Mouse (Mus musculus) heart, postnatal 25 days (tissue): ENCODE results near the gene Tcp11. TPM values are rescaled to one million over a fixed set of nuclear protein-coding genes. Genes with fewer than 3 reads are reported as not detected.

Experiments used
- DNase-seq: peaks from one replicate; pipeline ENCODE4 v3.0.0; 2022; ENCODE audit warnings: low spot score
- intact Hi-C: fragments of 180-260 bp; cut with DNase I; formaldehyde crosslinking; loops from one replicate; pipeline ENCODE4 v1.15.1; 2025
- total RNA-seq, 2 experiments: library from RNA; stranded (reverse); gene quantifications; 2 replicates each; pipeline ENCODE4 v1.2.3; 2021

Tcp11 gene
- total RNA-seq, 2 experiments from 2014 or later = not detected

DNA sequence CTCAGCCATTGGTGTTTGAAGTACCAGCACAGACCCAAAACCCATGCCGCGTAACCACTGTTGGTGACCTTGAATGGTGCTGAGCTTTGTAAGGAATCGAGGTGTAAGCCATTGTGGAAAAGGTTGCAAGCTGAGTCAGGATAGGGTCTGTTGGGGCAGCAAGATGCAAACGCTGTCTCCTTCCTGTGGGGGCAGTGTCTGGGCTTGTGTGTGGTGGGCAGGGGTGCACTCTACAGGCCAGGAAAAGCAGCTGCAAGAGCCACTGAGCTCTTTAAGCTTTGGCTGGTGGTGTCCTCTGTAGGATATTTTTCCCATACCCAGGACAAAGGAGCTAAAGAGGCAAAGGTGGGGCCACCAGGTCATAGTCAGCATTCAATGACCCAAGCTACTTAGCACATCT, 32.0 kb downstream of the Tcp11 start:
- no peak for DNase-seq
- intact Hi-C loops = loop anchor here (5.0 kb wide), 1 partner anchor 56 kb away; no protein-coding TSS in a partner anchor

DNA sequence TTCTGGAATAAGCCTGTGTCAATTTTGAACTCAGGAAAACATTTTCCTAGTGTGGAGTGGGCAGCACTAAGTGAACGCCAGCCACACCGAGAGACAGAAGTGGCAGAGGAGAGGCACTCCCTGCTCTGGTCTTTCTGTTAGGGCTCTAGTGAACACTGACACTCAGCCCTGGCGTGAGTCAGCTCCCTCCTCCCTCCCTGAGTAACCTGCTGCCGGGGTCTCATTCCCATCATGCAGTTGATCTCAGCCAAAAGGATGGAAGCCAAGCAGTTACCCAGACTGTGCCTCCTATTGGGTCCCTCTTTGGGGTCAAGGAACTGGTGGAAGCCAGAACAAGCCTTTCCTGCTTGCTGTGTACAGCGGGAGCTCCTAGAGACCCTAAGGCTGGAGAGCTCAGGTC, 32.9 kb downstream of the Tcp11 start:
- no peak for DNase-seq
- intact Hi-C loops = loop anchor here (5.0 kb wide), 1 partner anchor 55 kb away; no protein-coding TSS in a partner anchor

DNA sequence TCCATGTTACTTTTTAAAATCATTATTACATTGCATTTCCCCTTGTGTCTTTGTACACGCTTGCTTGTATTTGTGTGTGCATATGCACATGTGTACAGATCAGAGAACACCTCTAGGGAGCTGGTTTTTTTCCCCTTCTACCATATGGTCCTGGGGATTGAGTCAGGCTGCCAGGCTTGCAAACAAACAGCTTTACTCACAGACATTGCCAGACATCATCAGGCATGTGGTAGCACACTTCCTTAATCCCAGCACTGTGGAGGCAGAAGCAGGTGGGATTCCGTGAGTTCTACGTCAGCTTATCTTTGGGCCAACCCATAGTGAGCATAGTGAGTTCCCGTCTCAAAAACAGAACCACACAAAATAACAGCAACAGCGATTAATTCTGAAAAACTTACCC, 33.4 kb downstream of the Tcp11 start:
- intact Hi-C loops = loop anchor here (5.0 kb wide), 1 partner anchor 55 kb away; no protein-coding TSS in a partner anchor

DNA sequence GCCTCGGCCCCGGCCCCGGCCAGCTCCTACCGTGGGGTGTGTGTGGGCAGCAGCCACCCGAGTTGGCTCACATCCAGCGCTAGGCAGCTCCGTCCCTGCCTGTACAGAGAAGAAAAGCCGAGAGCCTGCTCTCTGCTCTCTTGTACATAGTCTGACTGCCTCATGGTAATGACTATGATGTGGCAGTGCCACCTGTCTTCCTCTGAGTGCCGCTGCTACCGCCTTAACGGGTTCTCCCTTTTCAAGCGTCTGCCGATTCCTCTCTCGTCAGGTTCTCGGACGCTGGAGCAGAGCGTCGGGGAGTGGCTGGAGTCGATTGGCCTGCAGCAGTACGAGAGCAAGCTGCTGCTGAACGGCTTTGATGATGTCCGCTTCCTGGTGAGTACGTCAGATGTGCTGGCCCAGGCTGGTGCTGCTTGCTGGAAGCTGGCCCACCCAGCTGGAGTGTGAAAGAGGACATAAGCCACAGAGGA, 38.1 kb downstream of the Tcp11 start:
- intact Hi-C loops = loop anchor here (5.0 kb wide), 1 partner anchor 35 kb away; no protein-coding TSS in a partner anchor
- no peak for DNase-seq

More for the DNA sequence above, 33.4 kb downstream of the Tcp11 start:
- no peak for DNase-seq

DNA sequence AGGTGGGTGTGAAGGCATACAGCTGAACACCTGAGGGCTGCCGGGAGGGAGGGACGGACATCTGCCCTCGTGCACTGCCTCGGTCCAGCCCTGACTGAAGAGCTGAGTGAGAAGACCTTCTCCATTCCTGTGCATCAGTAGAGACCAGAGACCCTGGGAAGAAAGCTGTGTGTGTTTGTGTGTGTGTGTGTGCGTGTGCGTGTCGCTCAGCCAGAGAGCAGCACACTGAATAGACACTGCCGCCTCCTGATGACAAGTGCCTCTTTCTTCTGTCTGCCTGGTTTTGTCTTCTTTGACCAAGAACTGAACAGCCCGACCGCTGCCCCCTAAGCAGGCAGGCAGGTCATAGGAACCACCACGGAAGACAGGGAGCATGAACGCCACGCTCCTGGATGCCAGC, 39.1 kb downstream of the Tcp11 start:
- DNase-seq = no peak
- intact Hi-C loops = loop anchor here (5.0 kb wide), 1 partner anchor 34 kb away; no protein-coding TSS in a partner anchor

DNA sequence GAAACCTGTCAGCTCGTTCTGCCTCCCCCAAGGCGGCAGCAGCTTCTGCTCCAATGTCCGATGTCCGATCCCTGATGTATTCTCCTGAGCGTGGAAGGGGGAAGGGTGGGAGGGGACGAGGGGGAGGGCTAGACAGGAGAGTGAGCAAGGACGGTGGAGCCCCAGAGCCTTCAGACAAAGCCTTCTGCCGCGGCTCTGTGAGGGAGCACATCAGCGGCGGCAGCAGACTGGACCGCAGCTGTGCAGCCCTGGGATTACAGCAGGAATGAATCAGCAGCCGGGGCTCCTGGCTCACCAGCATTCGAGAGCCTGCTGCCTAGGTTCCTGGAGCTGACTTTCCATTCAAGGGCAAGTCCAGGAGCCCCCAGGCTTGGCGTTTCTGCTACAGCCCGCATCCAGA, 39.8 kb downstream of the Tcp11 start:
- DNase-seq = no peak
- intact Hi-C loops = loop anchor here (5.0 kb wide), 1 partner anchor 33 kb away; no protein-coding TSS in a partner anchor

DNA sequence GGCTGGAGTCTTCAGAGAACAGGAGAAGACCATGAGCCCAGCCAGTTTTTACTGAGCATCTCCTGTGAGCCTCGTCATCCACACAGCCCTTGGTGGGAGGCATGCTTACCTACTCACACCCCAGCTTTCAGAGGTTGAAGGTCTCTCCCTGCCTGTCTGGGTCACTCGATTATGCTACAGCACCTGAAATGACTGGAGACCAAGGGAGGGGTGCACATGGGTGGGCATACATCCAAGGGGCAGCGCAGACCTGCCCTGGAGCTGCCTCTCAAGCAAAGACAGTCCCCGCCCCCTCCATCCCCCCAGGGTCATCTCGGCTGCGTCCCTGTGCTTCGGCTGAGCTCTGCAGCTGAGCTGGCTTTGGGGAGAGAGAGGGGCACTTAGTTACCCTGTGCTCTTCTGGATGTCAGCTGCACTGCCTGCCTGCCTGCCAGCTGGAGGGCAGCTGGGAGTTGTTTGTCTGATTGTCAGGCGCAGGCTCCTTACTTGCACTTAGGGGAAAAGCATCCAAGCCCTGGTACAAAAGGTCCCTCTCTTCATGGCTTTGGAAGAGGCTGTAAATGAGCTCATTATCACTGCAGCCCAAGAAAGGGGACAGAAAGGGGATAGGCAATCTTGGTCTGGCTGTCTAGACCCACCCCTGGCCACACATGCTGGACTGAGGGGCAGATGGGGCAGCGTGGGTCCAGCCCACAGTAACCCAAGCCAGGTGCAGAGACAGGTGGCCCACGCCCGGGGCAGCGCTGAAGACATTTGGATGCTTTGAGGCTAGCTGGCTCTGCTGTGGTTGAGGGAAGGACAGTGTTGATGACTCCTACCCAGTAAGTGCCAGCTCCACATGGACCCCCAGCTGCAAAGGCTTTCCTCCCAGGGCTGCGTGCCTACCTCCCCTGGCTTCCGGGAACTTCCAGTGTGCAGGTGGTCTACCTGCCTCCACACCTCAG, 43.4 kb downstream of the Tcp11 start:
- intact Hi-C loops = no loop called here
- no peak for DNase-seq

DNA sequence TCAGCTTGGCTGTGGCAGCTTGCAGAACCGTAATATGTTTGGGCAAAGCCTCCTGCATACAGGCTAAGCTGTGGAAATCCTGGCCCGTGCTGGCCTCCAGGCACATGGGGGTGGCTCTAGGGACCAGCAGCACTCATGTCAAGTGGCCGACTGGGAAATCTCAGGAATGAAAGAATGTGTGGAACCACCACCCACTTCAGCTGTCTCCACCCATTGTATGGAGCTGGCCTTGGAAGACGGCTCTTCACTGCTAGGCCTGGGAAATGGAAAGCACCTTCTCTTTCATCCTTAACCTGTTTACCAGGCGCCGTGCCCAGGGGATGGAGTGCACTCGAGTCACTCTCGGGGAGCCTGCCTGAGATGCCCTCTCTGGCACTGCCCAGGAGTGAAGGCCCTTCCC, 45.5 kb downstream of the Tcp11 start:
- DNase-seq = no peak
- intact Hi-C loops = no loop called here

DNA sequence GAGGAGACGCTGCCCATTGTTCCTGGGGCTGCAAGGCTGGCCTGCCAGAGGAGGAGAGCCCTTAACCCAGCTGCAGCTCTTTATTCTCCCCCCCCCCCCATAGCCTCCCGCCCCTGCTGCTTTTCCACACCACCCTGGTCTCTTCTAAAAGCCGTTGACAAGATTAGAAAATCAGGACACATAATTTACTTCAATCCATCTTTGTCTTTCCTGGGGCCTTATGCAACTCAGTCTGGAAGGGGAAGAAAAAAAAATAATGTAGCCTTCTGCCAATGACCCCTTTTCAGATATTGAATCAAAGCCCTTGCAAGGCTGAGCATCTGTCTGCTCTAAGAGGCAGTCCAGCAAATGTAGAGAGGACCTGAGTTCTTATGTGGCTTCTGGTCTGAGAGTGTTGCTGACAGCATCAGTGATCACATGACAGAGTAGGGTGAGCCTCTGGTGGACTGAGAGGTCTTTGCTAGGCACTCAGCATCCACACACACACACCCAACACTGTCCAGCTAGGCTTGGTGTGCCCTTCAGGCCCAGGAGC, 47.3 kb downstream of the Tcp11 start:
- intact Hi-C loops = no loop called here

DNA sequence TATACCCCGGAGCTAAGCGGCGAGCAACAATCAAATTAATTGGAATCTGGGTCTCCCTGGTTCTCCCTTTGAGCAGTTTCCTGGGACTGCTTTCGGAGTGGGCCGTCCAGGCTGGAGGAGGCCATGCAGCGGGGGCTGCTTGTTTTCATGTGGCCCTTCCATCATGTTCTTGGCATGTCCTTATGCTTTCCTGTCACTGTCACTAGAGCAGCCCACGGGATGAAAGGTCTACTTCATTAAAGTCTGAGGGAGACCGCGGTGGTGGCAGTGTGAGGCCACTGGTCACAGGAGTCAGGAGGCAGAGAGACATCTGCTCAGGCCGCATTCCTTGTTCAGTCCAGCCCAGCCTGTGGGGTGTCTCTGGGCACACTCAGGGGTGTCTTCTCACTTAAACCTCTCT, 48.2 kb downstream of the Tcp11 start:
- no peak for DNase-seq
- intact Hi-C loops = no loop called here

More for the DNA sequence above, 47.3 kb downstream of the Tcp11 start:
- no peak for DNase-seq

DNA sequence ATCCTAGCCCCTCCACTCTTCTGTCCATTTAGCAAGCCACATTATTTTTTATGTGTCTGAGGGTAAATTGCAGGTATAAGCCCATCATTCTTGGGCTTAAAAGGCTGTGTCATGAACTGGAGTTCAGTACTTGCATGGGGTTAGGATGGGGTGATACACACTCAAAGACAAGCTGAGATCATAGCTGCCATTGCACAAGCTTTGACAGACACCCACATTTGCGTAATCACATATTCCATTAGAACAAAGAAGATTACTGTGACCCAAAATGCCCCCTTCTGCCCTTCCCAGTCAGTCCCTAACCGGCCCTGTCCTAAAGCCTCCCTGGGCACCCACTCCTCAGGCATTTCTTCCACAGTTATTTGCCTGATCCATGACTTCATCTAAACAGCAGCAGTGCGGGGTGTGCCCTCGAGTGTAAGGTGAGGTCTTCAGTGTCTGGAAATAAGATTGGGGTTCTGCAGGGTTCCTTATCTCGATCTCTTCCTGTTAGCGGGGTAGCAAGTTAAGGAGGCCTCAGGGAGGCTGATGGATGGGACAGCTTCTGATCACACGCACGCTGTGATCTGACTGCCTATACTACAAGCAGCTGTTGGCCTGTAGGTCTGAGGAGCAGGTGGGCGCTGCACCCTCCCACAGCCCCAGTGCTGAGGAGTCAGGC, 49.0 kb downstream of the Tcp11 start:
- intact Hi-C loops = no loop called here

DNA sequence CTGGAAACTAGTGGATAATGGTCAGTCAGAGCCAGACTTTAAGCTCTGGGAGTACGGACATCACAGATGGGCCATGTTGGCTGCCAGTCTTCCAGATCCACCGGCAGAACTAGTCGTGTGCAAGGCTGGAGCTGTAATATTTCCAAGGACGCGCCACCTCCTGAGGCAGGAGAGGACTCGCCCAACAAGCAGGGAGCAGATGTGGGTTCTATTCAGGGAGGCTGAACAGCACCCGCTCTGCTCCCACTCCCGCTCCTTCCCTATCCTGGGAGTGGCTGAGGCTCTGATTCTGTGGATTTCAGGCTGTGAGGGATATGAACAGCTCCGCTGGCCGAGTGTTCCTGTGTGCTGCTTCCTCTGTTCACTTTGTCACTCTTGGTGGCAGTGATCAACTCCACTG, 50.0 kb downstream of the Tcp11 start:
- intact Hi-C loops = no loop called here

More for the DNA sequence above, 49.0 kb downstream of the Tcp11 start:
- DNase-seq = no peak

DNA sequence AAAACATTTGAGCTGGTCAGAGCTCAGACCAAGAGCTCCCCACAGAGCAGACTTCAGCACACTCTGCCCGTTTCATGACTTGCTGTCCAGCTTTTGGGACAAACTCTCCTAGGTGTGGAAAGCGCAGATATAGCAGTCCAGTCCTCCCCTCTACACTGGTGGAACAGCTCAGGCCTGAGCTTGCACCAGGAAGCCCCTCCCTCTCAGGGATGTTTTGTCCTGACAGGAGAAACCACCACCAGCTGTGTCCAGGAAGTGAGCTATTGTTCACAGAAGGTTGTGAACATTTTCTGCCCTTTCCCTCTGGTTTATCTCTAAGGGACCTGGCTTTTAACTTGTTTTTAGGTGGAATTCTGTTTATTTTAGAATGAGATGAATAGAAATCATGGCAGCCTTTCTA, 51.1 kb downstream of the Tcp11 start:
- intact Hi-C loops = loop anchor here (2.0 kb wide), 2 partner anchors 15 to 23 kb away; no protein-coding TSS in a partner anchor
- DNase-seq = no peak

More for the DNA sequence above, 50.0 kb downstream of the Tcp11 start:
- no peak for DNase-seq

DNA sequence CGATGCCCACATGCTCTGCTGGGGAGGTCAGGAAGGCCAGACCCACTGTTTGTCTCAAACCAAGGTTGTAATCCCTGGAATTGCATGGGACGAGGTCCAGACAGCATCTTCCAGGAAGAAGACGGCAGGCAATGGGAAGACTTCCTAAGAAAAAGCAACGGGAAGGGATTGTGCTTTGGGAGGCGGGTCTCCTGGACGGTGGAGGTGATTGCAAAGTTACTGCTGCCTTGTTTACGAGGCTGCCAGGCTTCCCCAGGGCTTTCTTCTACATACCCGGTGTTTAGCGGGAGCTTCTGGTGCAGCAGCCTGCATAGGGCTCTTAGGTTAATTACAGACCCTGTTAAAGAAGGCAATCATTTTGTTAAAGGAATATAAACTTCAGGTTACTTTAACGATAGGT, 52.2 kb downstream of the Tcp11 start:
- intact Hi-C loops = loop anchor here (2.0 kb wide), 2 partner anchors 13 to 21 kb away; no protein-coding TSS in a partner anchor
- no peak for DNase-seq

DNA sequence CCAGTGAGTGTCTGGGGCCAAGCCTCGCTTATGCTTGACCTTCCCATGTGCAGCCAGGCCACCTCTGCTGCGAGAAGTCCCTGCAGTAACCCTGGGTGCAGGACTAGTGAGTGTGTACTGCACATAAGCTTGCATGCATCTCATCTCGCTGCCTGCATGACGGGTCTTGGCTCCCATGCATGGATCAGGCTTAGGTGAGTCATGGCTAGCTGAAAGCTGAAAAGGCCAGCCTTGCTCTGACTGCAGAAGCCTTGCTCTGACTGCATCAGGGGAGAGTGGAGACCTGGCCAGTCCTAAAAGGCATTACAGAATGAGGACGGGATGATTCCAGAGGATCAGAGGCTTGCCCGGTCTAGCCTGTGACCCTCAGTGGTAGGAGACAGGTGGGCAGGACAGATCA, 53.2 kb downstream of the Tcp11 start:
- intact Hi-C loops = no loop called here
- no peak for DNase-seq

DNA sequence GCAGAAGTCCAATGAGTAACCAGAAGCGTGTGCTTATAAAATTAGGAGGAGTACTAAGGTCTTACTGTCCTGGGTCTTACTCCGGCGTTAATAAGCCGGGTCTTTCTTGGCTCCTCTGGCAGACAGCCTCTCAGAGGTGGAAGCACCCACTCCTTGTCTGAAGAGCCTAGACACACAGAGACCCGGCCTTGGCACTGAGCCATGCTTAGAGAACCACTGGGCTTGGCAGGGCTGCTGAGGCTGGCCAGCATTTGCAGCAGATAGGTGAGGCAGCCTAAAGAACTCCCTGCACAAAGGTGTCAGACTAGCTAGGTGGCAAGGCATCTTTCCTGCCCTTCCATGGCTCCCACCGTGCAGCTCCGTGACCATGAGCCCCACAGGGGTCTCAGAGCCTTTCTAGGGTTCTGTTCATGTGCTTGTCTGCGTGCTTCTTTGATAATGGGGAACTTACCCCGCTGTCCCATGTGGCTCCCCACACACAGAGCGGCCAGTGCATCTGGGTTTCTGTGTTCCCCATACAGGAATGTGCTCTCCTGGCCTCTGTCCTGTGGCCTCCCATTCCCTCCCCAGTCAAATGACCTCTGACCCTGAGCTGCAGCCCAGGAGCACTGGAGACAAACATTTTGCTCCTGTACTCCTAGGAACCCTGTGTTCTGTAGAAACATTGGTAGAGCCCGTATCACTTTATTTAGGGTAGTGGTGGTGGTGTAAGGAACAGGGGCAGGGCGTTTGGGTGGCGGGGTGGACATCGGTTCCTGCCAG, 54.1 kb downstream of the Tcp11 start:
- intact Hi-C loops = no loop called here
- DNase-seq = no peak

DNA sequence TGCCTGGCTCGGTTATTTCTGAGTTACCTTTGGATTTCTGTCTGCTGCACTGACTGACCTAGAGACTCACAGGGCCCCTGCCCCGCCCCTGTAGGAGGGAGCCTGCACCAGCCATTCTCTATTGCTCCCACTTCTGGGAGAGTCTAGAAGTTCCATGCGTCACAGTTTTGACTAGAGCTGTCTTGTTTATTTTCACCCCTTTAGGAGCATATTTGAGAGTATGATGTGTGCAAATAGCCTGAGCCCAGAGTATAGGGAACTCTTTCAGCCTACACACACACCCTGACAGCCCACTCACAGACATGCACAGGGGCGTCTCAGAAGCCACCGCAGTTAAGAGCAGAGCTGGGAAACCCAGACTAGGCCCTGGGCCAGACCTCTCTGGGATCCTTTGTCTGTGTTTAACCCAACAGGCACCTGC, 54.9 kb downstream of the Tcp11 start:
- intact Hi-C loops = no loop called here
- DNase-seq = no peak

DNA sequence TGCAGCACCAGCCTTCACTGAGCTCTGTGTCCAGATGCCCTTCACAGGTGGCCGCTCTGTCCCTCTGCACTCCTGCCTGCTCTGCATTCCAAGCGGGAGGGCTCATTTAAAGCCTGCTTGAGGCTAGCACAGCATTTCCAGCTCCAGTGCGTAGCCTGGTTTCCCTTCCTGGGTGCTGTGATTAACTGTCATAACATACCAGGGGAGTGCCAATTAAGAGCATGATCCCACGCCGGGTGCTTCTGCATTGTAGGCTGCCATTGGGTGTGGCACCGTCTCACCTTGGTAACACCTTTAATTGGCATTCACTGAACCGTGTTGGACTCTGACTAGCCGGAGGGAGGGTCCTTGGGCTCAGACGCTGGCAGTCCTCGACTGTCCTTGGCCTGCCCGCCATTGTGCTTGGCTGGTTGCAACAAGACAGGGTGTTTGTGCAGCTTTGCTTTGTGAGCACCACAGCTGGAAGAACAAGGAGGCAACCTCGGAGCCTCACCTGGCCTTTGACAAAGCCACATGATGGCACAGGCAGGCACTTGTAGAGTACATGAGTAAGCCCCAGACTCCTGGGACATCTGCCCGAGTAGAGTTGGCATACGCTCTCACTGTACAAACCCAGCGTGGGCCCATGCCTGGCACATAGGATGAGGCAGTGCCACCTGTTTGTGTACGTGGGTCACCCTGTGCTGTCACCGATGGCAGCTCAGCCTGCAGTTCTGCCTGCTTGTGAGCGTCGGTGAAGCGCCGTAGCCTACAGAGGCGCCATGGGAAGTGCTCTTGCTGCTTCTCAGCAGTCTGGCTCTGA, 57.4 kb downstream of the Tcp11 start:
- DNase-seq = no peak
- intact Hi-C loops = no loop called here

DNA sequence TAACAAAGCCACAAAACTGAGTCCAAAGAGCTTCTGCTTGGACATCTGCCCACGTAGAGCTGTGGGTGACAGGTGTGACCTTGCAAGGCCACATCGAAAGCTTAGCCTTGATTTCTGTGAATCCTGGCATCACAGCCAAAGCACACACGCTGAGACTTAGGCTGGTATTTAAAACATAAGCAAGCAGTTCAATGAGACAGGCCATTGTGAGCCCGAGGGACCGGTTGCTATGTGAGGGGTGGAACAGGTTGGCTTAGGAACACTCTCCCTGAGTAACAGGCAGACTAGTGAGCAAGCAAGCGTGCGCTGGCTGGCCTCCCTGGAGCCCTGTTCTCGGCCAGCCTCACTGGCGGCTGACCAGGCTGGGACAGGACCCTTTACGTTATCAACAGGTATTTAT, 58.5 kb downstream of the Tcp11 start:
- no peak for DNase-seq
- intact Hi-C loops = no loop called here
